In genomic region chr6:85713105-85713504, GRCm38 (mm10) we compare ENCODE assay signal across 13 mouse cellular contexts. TPM values are rescaled to one million over a fixed set of nuclear protein-coding genes. Genes with fewer than 3 reads are reported as not detected.
"Had no signal": no experiment of that assay in that cellular context is flagged by ENCODE, and none has a peak within 500 bp of the region (broad histone marks: within the 10 kb centered on the region; RNA-seq: fewer than 3 reads in every experiment).

Gene Nat8f7, minus strand, starts transcription at chr6:85713205.

RNA-seq across cellular contexts. Expression of gene Nat8f7, which starts in this region (rescaled TPM):
- total RNA-seq: megakaryocyte progenitor cell, adult 5-6 weeks had no signal
- polyA plus RNA-seq: intestine, embryonic 16.5 days; limb, embryonic 13.5 days; liver, embryonic 11.5 days; liver, embryonic 15.5 days; lung, embryonic 14.5 days; midbrain, embryonic 10.5 days; midbrain, embryonic 14.5 days; myocyte; neural tube, embryonic 11.5 days; neural tube, embryonic 15.5 days; stomach, embryonic 14.5 days; thymus, postnatal 0 days had no signal
